Mouse (Mus musculus) gastrocnemius, postnatal 4 days (tissue): ENCODE data around the gene Anpep. TPM values are rescaled to one million over a fixed set of nuclear protein-coding genes. Genes with fewer than 3 reads are reported as not detected.

Experiments
- total RNA-seq, 2 experiments: library from RNA; stranded (reverse); gene quantifications; 2 replicates each; pipeline ENCODE4 v1.2.3; 2021

Gene Anpep
- total RNA-seq, 2 experiments from 2014 or later = 26.4 to 28.8 TPM

Other genes starting within 250 kb of the Anpep start
- not detected for gene Rhcg, start 243.4 kb downstream of the Anpep start, total RNA-seq
- 1 to 10 TPM; 4.7 to 5.0 TPM for gene Ticrr, start 200.9 kb downstream of the Anpep start, total RNA-seq
- 1 to 10 TPM; 4.8 to 6.0 TPM for gene Kif7, start 145.3 kb downstream of the Anpep start, total RNA-seq
- 10 to 100 TPM; 26.6 to 62.1 TPM for gene Plin1, start 128.2 kb downstream of the Anpep start, total RNA-seq
- gene Pex11a, start 117.9 kb downstream of the Anpep start, total RNA-seq = 1 to 10 TPM; 2.6 to 4.2 TPM
- under 1 TPM; 0.20 to 0.67 TPM for gene Wdr93, start 117.9 kb downstream of the Anpep start, total RNA-seq
- gene Mesp1, start 67.3 kb downstream of the Anpep start, total RNA-seq = not detected
- under 1 TPM; 0.18 to 0.37 TPM for gene Mesp2, start 50.3 kb downstream of the Anpep start, total RNA-seq
- gene Ap3s2, start 59.6 kb upstream of the Anpep start, total RNA-seq = 10 to 100 TPM; 20.2 to 22.7 TPM
- 10 to 100 TPM; 13.1 to 13.7 TPM for gene Arpin, start 74.3 kb upstream of the Anpep start, total RNA-seq
- 10 to 100 TPM; 17.5 to 18.1 TPM for gene Zfp710, start 163.8 kb upstream of the Anpep start, total RNA-seq